ENCODE assay signal across 10 mouse cellular contexts in the genomic region with DNA sequence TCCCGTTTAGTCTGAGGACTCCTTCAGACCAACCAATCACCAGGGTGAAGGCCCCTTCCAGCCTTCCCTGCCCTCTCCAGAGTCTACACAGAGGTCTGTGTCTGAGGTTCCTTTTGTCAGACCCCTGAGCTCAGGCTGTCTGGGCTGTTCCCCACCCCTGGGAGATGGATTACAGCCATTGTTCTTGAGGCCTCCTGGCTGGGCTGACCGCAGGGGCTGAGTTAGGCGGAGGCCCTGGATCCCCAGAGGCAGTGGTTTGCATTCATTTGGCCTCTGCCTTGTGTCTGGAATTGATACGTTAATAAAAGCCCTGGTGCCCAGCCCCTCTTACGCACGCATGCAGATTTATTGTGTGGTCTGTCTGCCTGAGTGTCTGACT. TPM values are rescaled to one million over a fixed set of nuclear protein-coding genes. Genes with fewer than 3 reads are reported as not detected.
A peak's percentile ranks its signal among the peaks of the same experiment; 100 is the strongest.
DNase-seq lines count a peak whose midpoint lies in the region; ATAC-seq and TF ChIP-seq lines count a peak whose summit lies in the region.
"Had no signal": no experiment of that assay in that cellular context is flagged by ENCODE, and none has a peak within 500 bp of the region (broad histone marks: within the 10 kb centered on the region; RNA-seq: fewer than 3 reads in every experiment).

No protein-coding gene starts in this region.

- H3K4me3 ChIP-seq in kidney, postnatal 0 days (replicated peaks; ENCODE audit: low read depth, low read length) = no peak overlapping the region
- H3K4me3 ChIP-seq in forebrain, embryonic 12.5 days (replicated peaks) = no peak overlapping the region
- no peak overlapping the region for H3K4me3 ChIP-seq in limb, embryonic 10.5 days
- no peak overlapping the region for H3K4me3 ChIP-seq in small intestine, adult 2 months (ENCODE audit: low read depth, low read length)

- no peaks in the 10 kb centered on the region for H3K27me3 ChIP-seq in kidney, postnatal 0 days (ENCODE audit: insufficient read depth, low read length)
- no peaks in the 10 kb centered on the region for H3K27me3 ChIP-seq in forebrain, embryonic 12.5 days
- H3K27me3 ChIP-seq in limb, embryonic 10.5 days (ENCODE audit: low read depth, poor library complexity, severe bottlenecking) = no peaks in the 10 kb centered on the region
- no peaks in the 10 kb centered on the region for H3K27me3 ChIP-seq in small intestine, adult 2 months (ENCODE audit: control insufficient read depth, insufficient read depth, low read length)
- H3K27me3 ChIP-seq: Patski had no signal

- no peak for TF ChIP-seq CTCF in kidney, postnatal 0 days (IDR thresholded peaks at IDR 0.05; ENCODE audit: low read depth)
- no peak for TF ChIP-seq CTCF in small intestine, adult 2 months (IDR thresholded peaks at IDR 0.05; ENCODE audit: extremely low read depth, insufficient read length, insufficient replicate concordance, low read depth, low read length)

- no peaks in the 10 kb centered on the region for H3K36me3 ChIP-seq in kidney, postnatal 0 days (ENCODE audit: insufficient read depth, low read length)
- no peaks in the 10 kb centered on the region for H3K36me3 ChIP-seq in forebrain, embryonic 12.5 days (replicated peaks)
- no peaks in the 10 kb centered on the region for H3K36me3 ChIP-seq in limb, embryonic 10.5 days
- no peaks in the 10 kb centered on the region for H3K36me3 ChIP-seq in small intestine, adult 2 months (ENCODE audit: control insufficient read depth, insufficient read depth, low read length)

- TF ChIP-seq POLR2A in small intestine, adult 2 months (IDR thresholded peaks at IDR 0.05; ENCODE audit: low read depth, low read length) = no peak

- peak overlapping the region; percentile 20; the same call in 1 of the 2 replicates for H3K27ac ChIP-seq in kidney, postnatal 0 days
- H3K27ac ChIP-seq in forebrain, embryonic 12.5 days = peak overlapping the region; percentile 96
- peak overlapping the region; percentile 75 for H3K27ac ChIP-seq in limb, embryonic 10.5 days
- 0 out of 2 replicates have a peak overlapping the region, but pooled peaks have one; percentile 34 for H3K27ac ChIP-seq in small intestine, adult 2 months (ENCODE audit: insufficient read depth, low read depth, low read length)
- H3K27ac ChIP-seq: macrophage had no signal

- H3K9me3 ChIP-seq in kidney, postnatal 0 days (replicated peaks; ENCODE audit: low read length) = no peaks in the 10 kb centered on the region
- H3K9me3 ChIP-seq in forebrain, embryonic 12.5 days = no peaks in the 10 kb centered on the region
- no peaks in the 10 kb centered on the region for H3K9me3 ChIP-seq in limb, embryonic 10.5 days (replicated peaks)

- 0 out of 2 replicates have a peak, but pooled peaks have one; percentile 19 for ATAC-seq in kidney, postnatal 0 days (replicated peaks; ENCODE audit: low FRiP score, low read depth)
- ATAC-seq in forebrain, embryonic 12.5 days (ENCODE audit: low FRiP score) = peak; percentile 77
- ATAC-seq: Patski had no signal

- 0 out of 2 replicates have a peak overlapping the region, but pooled peaks have one; percentile 13 for H3K9ac ChIP-seq in kidney, postnatal 0 days (ENCODE audit: low read depth, low read length)
- H3K9ac ChIP-seq in forebrain, embryonic 12.5 days = 0 out of 2 replicates have a peak overlapping the region, but pooled peaks have one; percentile 0

- no peak for DNase-seq in kidney, postnatal 0 days (ENCODE audit: low spot score)
- DNase-seq in kidney, adult 9 months = no peak
- DNase-seq in limb, embryonic 10.5 days (ENCODE audit: low spot score) = no peak
- DNase-seq in c-Kit-positive CD71-positive TER-119-positive erythroid progenitor cells, embryonic 14.5 days (ENCODE audit: low spot score) = no peak
- no peak for DNase-seq in urinary bladder, postnatal 4 days (ENCODE audit: low spot score in 2 of 2)
- no peak for DNase-seq in gastrocnemius, postnatal 25 days

- no peak overlapping the region for H3K4me2 ChIP-seq in kidney, postnatal 0 days (ENCODE audit: low read length)
- peak overlapping the region; percentile 30 for H3K4me2 ChIP-seq in forebrain, embryonic 12.5 days

- peaks cover 32% of the 10 kb centered on the region for H3K4me1 ChIP-seq in kidney, postnatal 0 days (replicated peaks; ENCODE audit: insufficient read depth, low read length)
- peaks cover 81% of the 10 kb centered on the region for H3K4me1 ChIP-seq in forebrain, embryonic 12.5 days
- H3K4me1 ChIP-seq in limb, embryonic 10.5 days = peaks cover 46% of the 10 kb centered on the region
- peaks cover 20% of the 10 kb centered on the region for H3K4me1 ChIP-seq in small intestine, adult 2 months (ENCODE audit: control insufficient read depth, insufficient read depth, insufficient read length, low read length)

- WGBS in kidney, postnatal 0 days = 28% methylated on average over 6 of the region's 6 CpGs
- WGBS in forebrain, embryonic 12.5 days = 1% methylated on average over 6 of the region's 6 CpGs
- WGBS in limb, embryonic 10.5 days = 27% methylated on average over 6 of the region's 6 CpGs
- 72% methylated on average over 6 of the region's 6 CpGs for WGBS in small intestine, adult 2 months

RNA-seq across cellular contexts. Expression of a gene that starts 53.1 kb away (rescaled TPM):
- polyA plus RNA-seq in kidney, postnatal 0 days (2015; fragmentation: Nextera tagmentation; extraction: Ambion mirVana) = 60.3 and 60.6 TPM in 2 replicates
- polyA plus RNA-seq in forebrain, embryonic 12.5 days (2016; fragmentation: Nextera tagmentation; extraction: Ambion mirVana) = 62.5 and 71.8 TPM in 2 replicates
- 35.0 and 43.7 TPM in 2 replicates for polyA plus RNA-seq in limb, embryonic 10.5 days (2016; fragmentation: Nextera tagmentation; extraction: Ambion mirVana)
- 8.1 and 9.4 TPM in 2 replicates for polyA plus RNA-seq in small intestine, adult 2 months (2012; rRNA removed)
- total RNA-seq in gastrocnemius, postnatal 25 days (2021) = 10 to 100 TPM; 30.7 to 39.0 TPM

Comparison
In these comparisons a context has a peak if more than half of its experiments do, and no peak if none do; other contexts are left out.
1. H3K27ac ChIP-seq: peak in every context shown above with its lines; median percentile 96 in forebrain, embryonic 12.5 days; 75 in limb, embryonic 10.5 days; 34 in small intestine, adult 2 months; 20 in kidney, postnatal 0 days.